8 mouse cellular contexts compared by ENCODE assay signal in the genomic region with DNA sequence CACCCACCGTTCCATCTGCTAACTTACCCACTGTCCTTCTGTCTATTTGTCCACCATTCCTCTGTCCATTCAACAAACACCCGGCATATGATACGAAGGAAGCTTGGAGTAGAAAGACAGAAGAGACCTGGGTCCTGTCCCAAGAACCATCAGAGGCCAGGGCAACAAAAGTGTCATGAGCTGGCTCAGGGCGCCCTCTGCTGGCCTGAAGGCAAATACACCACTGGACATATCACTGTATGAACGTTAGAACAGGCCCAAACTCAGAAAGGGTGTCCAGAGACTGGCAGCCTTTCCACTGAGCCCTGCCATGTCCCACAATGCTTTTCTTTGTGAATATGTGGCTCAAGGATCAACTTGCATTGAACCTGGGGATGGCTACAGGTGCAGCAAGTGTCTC.
A peak's percentile ranks its signal among the peaks of the same experiment; 100 is the strongest.
DNase-seq lines count a peak whose midpoint lies in the region; ATAC-seq and TF ChIP-seq lines count a peak whose summit lies in the region.

No protein-coding gene starts in this region.

- H3K4me3 ChIP-seq in liver, embryonic 12.5 days: no peak overlapping the region
- H3K4me3 ChIP-seq in heart, postnatal 0 days (ENCODE audit: low read depth, low read length): no peak overlapping the region
- no peak overlapping the region for H3K4me3 ChIP-seq in olfactory bulb, adult 2 months (ENCODE audit: insufficient read depth, low read depth, low read length)

- DNase-seq in liver (peak; percentile 49), ZHBTc4 (ENCODE audit: low read depth, low spot score) (peak; percentile 90)
- DNase-seq in cerebellum, postnatal 4 days (ENCODE audit: low spot score in 2 of 2): peak; percentile 49 to 78
- peak; percentile 53 for DNase-seq in heart, postnatal 0 days (ENCODE audit: low spot score)
- peak; percentile 61 to 68 for DNase-seq in left cerebral cortex, postnatal 14 days (ENCODE audit: low spot score in 2 of 2)

- peak; percentile 72 for TF ChIP-seq CTCF in heart, postnatal 0 days (IDR thresholded peaks at IDR 0.05; ENCODE audit: low read depth)
- TF ChIP-seq CTCF in olfactory bulb, adult 2 months (IDR thresholded peaks at IDR 0.05; ENCODE audit: insufficient read depth, low read depth, low read length): peak; percentile 9; the same call in 1 of the 2 replicates

- 35% methylated on average over 5 of the region's 5 CpGs for whole genome bisulfite sequencing in liver, embryonic 12.5 days (ENCODE audit: insufficient replicate concordance)
- 42% methylated on average over 5 of the region's 5 CpGs for WGBS in heart, postnatal 0 days
- WGBS in olfactory bulb, adult 2 months: 42% methylated on average over 5 of the region's 5 CpGs

- H3K9ac ChIP-seq in liver, embryonic 12.5 days: no peak overlapping the region
- no peak overlapping the region for H3K9ac ChIP-seq in heart, postnatal 0 days (replicated peaks; ENCODE audit: low read depth, low read length)

- TF ChIP-seq POLR2A in olfactory bulb, adult 2 months (IDR thresholded peaks at IDR 0.05; ENCODE audit: insufficient read depth, low read depth, low read length): no peak

- intact Hi-C loops in left cerebral cortex, postnatal 14 days (cut with DNase I): loop anchor here (1.0 kb wide), 1 partner anchor 42 kb away; no protein-coding TSS in a partner anchor

- no peak for ATAC-seq in liver, embryonic 12.5 days
- no peak for ATAC-seq in heart, postnatal 0 days (ENCODE audit: insufficient read depth, low read depth)
- no peak for ATAC-seq in erythroblast, adult 5-6 weeks (replicated peaks; ENCODE audit: low FRiP score, poor library complexity, severe bottlenecking)

- no peak overlapping the region for H3K27ac ChIP-seq in liver, embryonic 12.5 days
- H3K27ac ChIP-seq in heart, postnatal 0 days (ENCODE audit: low read depth): no peak overlapping the region
- H3K27ac ChIP-seq in olfactory bulb, adult 2 months (ENCODE audit: insufficient read depth, low read depth, low read length): no peak overlapping the region

- no peak for TF ChIP-seq EP300 in heart, postnatal 0 days (IDR thresholded peaks at IDR 0.05; ENCODE audit: low read depth)

- no peaks in the 10 kb centered on the region for H3K36me3 ChIP-seq in liver, embryonic 12.5 days
- H3K36me3 ChIP-seq in heart, postnatal 0 days (replicated peaks; ENCODE audit: control insufficient read depth, insufficient read depth, low read length): no peaks in the 10 kb centered on the region

- H3K4me2 ChIP-seq in liver, embryonic 12.5 days: no peak overlapping the region
- H3K4me2 ChIP-seq in heart, postnatal 0 days (ENCODE audit: low read depth, low read length): no peak overlapping the region

- H3K4me1 ChIP-seq in liver, embryonic 12.5 days: no peaks in the 10 kb centered on the region
- peaks cover 16% of the 10 kb centered on the region for H3K4me1 ChIP-seq in heart, postnatal 0 days (ENCODE audit: control insufficient read depth, insufficient read depth)
- H3K4me1 ChIP-seq in olfactory bulb, adult 2 months (ENCODE audit: control insufficient read depth, insufficient read depth, low read length): no peaks in the 10 kb centered on the region

- peaks cover 7% of the 10 kb centered on the region for H3K27me3 ChIP-seq in liver, embryonic 12.5 days (replicated peaks)
- H3K27me3 ChIP-seq in heart, postnatal 0 days (ENCODE audit: control insufficient read depth, insufficient read depth, low read length): no peaks in the 10 kb centered on the region

- H3K9me3 ChIP-seq in liver, embryonic 12.5 days (replicated peaks): no peaks in the 10 kb centered on the region
- no peaks in the 10 kb centered on the region for H3K9me3 ChIP-seq in heart, postnatal 0 days (replicated peaks; ENCODE audit: control insufficient read depth, low read length)
